Mouse (Mus musculus): ENCODE data around the gene Hunk.

GRCm38 (mm10) chr16:90505680-90506079, 119.9 kb downstream of the Hunk start:
- TF ChIP-seq POLR2A (IDR thresholded peaks at IDR 0.05; ENCODE audit: control insufficient read depth, low read depth, low read length) (no peak), CTCF (IDR thresholded peaks at IDR 0.05; ENCODE audit: control insufficient read depth, insufficient read depth, insufficient replicate concordance, low read depth, low read length) (no peak)
